In genomic region chr7:29259781-29260730, GRCm38 (mm10) we compare ENCODE assay signal across 14 mouse cellular contexts. TPM values are rescaled to one million over a fixed set of nuclear protein-coding genes. Genes with fewer than 3 reads are reported as not detected.
DNase-seq lines count a peak whose midpoint lies in the region; ATAC-seq lines count a peak whose summit lies in the region.
"Had no signal": no experiment of that assay in that cellular context is flagged by ENCODE, and none has a peak within 500 bp of the region (broad histone marks: within the 10 kb centered on the region; RNA-seq: fewer than 3 reads in every experiment).

No protein-coding gene starts in this region.

- no peaks in the 10 kb centered on the region for H3K27me3 ChIP-seq in forebrain, embryonic 15.5 days
- H3K27me3 ChIP-seq in midbrain, embryonic 15.5 days (replicated peaks), result no peaks in the 10 kb centered on the region

- H3K27ac ChIP-seq in forebrain, embryonic 15.5 days (replicated peaks), result 0 out of 2 replicates have a peak overlapping the region, but pooled peaks have one; percentile 17
- no peak overlapping the region for H3K27ac ChIP-seq in midbrain, embryonic 15.5 days
- H3K27ac ChIP-seq: heart, adult 2 months had no signal

- DNase-seq in embryo, embryonic 11 days, result peak; percentile 28
- no peak for DNase-seq in embryo, embryonic 10 days (ENCODE audit: low spot score)
- peak; percentile 20 for DNase-seq in T-cell, adult 2 months (ENCODE audit: low spot score)
- DNase-seq in spleen, postnatal 36 days (ENCODE audit: low spot score in 2 of 2), result no peak
- no peak for DNase-seq in adrenal gland, postnatal 4 days (ENCODE audit: low spot score in 2 of 2)
- no peak for DNase-seq in lung, postnatal 14 days
- DNase-seq: cerebellum, postnatal 36 days; heart, adult 2 months; kidney, postnatal 14 days; lung, adult 2 months had no signal

- H3K9ac ChIP-seq in forebrain, embryonic 15.5 days (replicated peaks), result no peak overlapping the region
- H3K9ac ChIP-seq in midbrain, embryonic 15.5 days, result no peak overlapping the region

- no peaks in the 10 kb centered on the region for H3K9me3 ChIP-seq in forebrain, embryonic 15.5 days
- H3K9me3 ChIP-seq in midbrain, embryonic 15.5 days, result no peaks in the 10 kb centered on the region

- H3K36me3 ChIP-seq in forebrain, embryonic 15.5 days, result no peaks in the 10 kb centered on the region
- H3K36me3 ChIP-seq in midbrain, embryonic 15.5 days (replicated peaks), result no peaks in the 10 kb centered on the region

- H3K4me2 ChIP-seq in forebrain, embryonic 15.5 days (replicated peaks), result no peak overlapping the region
- no peak overlapping the region for H3K4me2 ChIP-seq in midbrain, embryonic 15.5 days

- no peak overlapping the region for H3K4me3 ChIP-seq in forebrain, embryonic 15.5 days
- no peak overlapping the region for H3K4me3 ChIP-seq in midbrain, embryonic 15.5 days
- H3K4me3 ChIP-seq: heart, adult 2 months had no signal

- H3K4me1 ChIP-seq in forebrain, embryonic 15.5 days, result peaks cover 6% of the 10 kb centered on the region
- 0 out of 2 replicates have a peak, but pooled peaks cover 5% of the 10 kb centered on the region for H3K4me1 ChIP-seq in midbrain, embryonic 15.5 days

- 0 out of 2 replicates have a peak, but pooled peaks have one; percentile 43 for ATAC-seq in forebrain, embryonic 15.5 days (replicated peaks)
- ATAC-seq in midbrain, embryonic 15.5 days (replicated peaks), result 0 out of 2 replicates have a peak, but pooled peaks have one; percentile 27
- ATAC-seq: inflammation-experienced regulatory T-cells, adult 6 months had no signal

- WGBS in forebrain, embryonic 15.5 days, result 65% methylated on average over 10 of the region's 10 CpGs
- WGBS in midbrain, embryonic 15.5 days, result 62% methylated on average over 10 of the region's 10 CpGs

RNA-seq across cellular contexts. Expression of gene 2200002D01Rik, which starts 11.8 kb away (rescaled TPM):
- polyA plus RNA-seq in forebrain, embryonic 15.5 days (2015; fragmentation: Nextera tagmentation; extraction: Ambion mirVana), result 0.95 TPM in 1 of 2 replicates, not detected in the other
- 1.1 and 1.5 TPM in 2 replicates for polyA plus RNA-seq in midbrain, embryonic 15.5 days (2015; fragmentation: Nextera tagmentation; extraction: Ambion mirVana)
- total RNA-seq in adrenal gland, postnatal 4 days (2021), result 1 to 10 TPM; 2.4 to 4.5 TPM
- total RNA-seq: left cerebral cortex, adult 8-10 months had no signal

RNA-seq across cellular contexts. Expression of gene Spint2, which starts 21.7 kb away (rescaled TPM):
- 43.8 and 48.8 TPM in 2 replicates for polyA plus RNA-seq in forebrain, embryonic 15.5 days (2015; fragmentation: Nextera tagmentation; extraction: Ambion mirVana)
- 72.4 and 77.3 TPM in 2 replicates for polyA plus RNA-seq in midbrain, embryonic 15.5 days (2015; fragmentation: Nextera tagmentation; extraction: Ambion mirVana)
- 10 to 100 TPM; 46.1 to 85.1 TPM for total RNA-seq in adrenal gland, postnatal 4 days (2021)

RNA-seq across cellular contexts. Expression of gene Yif1b, which starts 21.9 kb away (rescaled TPM):
- 76.2 and 78.7 TPM in 2 replicates for polyA plus RNA-seq in forebrain, embryonic 15.5 days (2015; fragmentation: Nextera tagmentation; extraction: Ambion mirVana)
- polyA plus RNA-seq in midbrain, embryonic 15.5 days (2015; fragmentation: Nextera tagmentation; extraction: Ambion mirVana), result 91.2 and 95.1 TPM in 2 replicates
- total RNA-seq in adrenal gland, postnatal 4 days (2021), result 10 to 100 TPM; 48.2 to 49.7 TPM

RNA-seq across cellular contexts. Expression of gene Kcnk6, which starts 27.7 kb away (rescaled TPM):
- 0.28 and 0.83 TPM in 2 replicates for polyA plus RNA-seq in forebrain, embryonic 15.5 days (2015; fragmentation: Nextera tagmentation; extraction: Ambion mirVana)
- polyA plus RNA-seq in midbrain, embryonic 15.5 days (2015; fragmentation: Nextera tagmentation; extraction: Ambion mirVana), result 1.2 and 1.4 TPM in 2 replicates
- total RNA-seq in adrenal gland, postnatal 4 days (2021), result 1 to 10 TPM; 2.9 to 3.6 TPM

RNA-seq across cellular contexts. Expression of gene Ppp1r14a, which starts 29.1 kb away (rescaled TPM):
- 6.5 and 8.7 TPM in 2 replicates for polyA plus RNA-seq in forebrain, embryonic 15.5 days (2015; fragmentation: Nextera tagmentation; extraction: Ambion mirVana)
- polyA plus RNA-seq in midbrain, embryonic 15.5 days (2015; fragmentation: Nextera tagmentation; extraction: Ambion mirVana), result 3.3 and 4.3 TPM in 2 replicates
- total RNA-seq in adrenal gland, postnatal 4 days (2021), result 10 to 100 TPM; 14.3 to 15.0 TPM
- polyA plus RNA-seq: inflammation-experienced regulatory T-cells, adult 6 months had no signal

Comparison
In these comparisons a context has a peak if more than half of its experiments do, and no peak if none do; other contexts are left out.
1. DNase-seq: peak in embryo, embryonic 11 days (single experiment) and T-cell, adult 2 months (single experiment); none in embryo, embryonic 10 days (single experiment), spleen, postnatal 36 days (0 of 2), adrenal gland, postnatal 4 days (0 of 2) and lung, postnatal 14 days (single experiment).